Mouse (Mus musculus): ENCODE results near the gene Srrm4.

GRCm38 (mm10) chr5:116501342-116501741, 90.3 kb downstream of the Srrm4 start:
- TF ChIP-seq POLR2A (IDR thresholded peaks at IDR 0.05; ENCODE audit: insufficient read depth, low read depth, low read length) (no peak), CTCF (IDR thresholded peaks at IDR 0.05; ENCODE audit: insufficient read depth, low read depth, low read length) (no peak)
